Comparison of ENCODE assay signal across 23 mouse cellular contexts in genomic region chr4:97050735-97051134, GRCm38 (mm10).
"Had no signal": no experiment of that assay in that cellular context is flagged by ENCODE, and none has a peak within 500 bp of the region (broad histone marks: within the 10 kb centered on the region; RNA-seq: fewer than 3 reads in every experiment).

No protein-coding gene starts in this region.

- DNase-seq: kidney, adult 18-20 months; kidney, postnatal 25 days; layer of hippocampus, postnatal 36 days; liver; lung, adult 18-20 months; lung, postnatal 10 days; lung, postnatal 36 days; midbrain, embryonic 14.5 days; right cerebral cortex, adult 18-20 months; right cerebral cortex, postnatal 14 days; right cerebral cortex, postnatal 4 days; thymus, adult 2 months; thymus, postnatal 14 days; thymus, postnatal 4 days had no signal

- H3K9me3 ChIP-seq: limb, embryonic 13.5 days; liver, embryonic 12.5 days; liver, embryonic 15.5 days; lung, embryonic 15.5 days; megakaryocyte, embryonic 14.5 days had no signal

- ATAC-seq: intestine, embryonic 16.5 days; liver, embryonic 12.5 days had no signal

- H3K4me1 ChIP-seq: liver, embryonic 12.5 days; liver, embryonic 15.5 days; lung, embryonic 15.5 days; megakaryocyte, embryonic 14.5 days had no signal

- H3K9ac ChIP-seq: limb, embryonic 13.5 days; liver, embryonic 12.5 days; liver, embryonic 15.5 days; lung, embryonic 15.5 days had no signal

- H3K36me3 ChIP-seq: limb, embryonic 13.5 days; liver, embryonic 12.5 days; liver, embryonic 15.5 days; lung, embryonic 15.5 days had no signal

- H3K27me3 ChIP-seq: limb, embryonic 13.5 days; liver, embryonic 12.5 days; liver, embryonic 15.5 days; lung, embryonic 15.5 days; megakaryocyte, embryonic 14.5 days had no signal

- H3K27ac ChIP-seq: left cerebral cortex, adult 2 months; limb, embryonic 13.5 days; liver, embryonic 12.5 days; liver, embryonic 15.5 days; lung, embryonic 15.5 days; stomach, postnatal 0 days had no signal

- H3K4me3 ChIP-seq: left cerebral cortex, adult 2 months; limb, embryonic 13.5 days; liver, embryonic 12.5 days; liver, embryonic 15.5 days; lung, embryonic 15.5 days; megakaryocyte, embryonic 14.5 days had no signal

- H3K4me2 ChIP-seq: limb, embryonic 13.5 days; liver, embryonic 12.5 days; liver, embryonic 15.5 days; lung, embryonic 15.5 days; midbrain, embryonic 11.5 days had no signal
